Mouse (Mus musculus) cerebellum, postnatal 10 days (tissue): ENCODE measurements around the gene Pak1ip1.
"Not testable (repeated sequence)": the region's sequence is repeated elsewhere in the genome, so short reads cannot be mapped to it uniquely, and the experiment has no call there.

Experiments used
- DNase-seq, 2 experiments: peaks; one replicate each; pipeline ENCODE4 v3.0.0; 2021; ENCODE audit warnings: mixed read lengths in 2 of 2

Pak1ip1 gene

DNA sequence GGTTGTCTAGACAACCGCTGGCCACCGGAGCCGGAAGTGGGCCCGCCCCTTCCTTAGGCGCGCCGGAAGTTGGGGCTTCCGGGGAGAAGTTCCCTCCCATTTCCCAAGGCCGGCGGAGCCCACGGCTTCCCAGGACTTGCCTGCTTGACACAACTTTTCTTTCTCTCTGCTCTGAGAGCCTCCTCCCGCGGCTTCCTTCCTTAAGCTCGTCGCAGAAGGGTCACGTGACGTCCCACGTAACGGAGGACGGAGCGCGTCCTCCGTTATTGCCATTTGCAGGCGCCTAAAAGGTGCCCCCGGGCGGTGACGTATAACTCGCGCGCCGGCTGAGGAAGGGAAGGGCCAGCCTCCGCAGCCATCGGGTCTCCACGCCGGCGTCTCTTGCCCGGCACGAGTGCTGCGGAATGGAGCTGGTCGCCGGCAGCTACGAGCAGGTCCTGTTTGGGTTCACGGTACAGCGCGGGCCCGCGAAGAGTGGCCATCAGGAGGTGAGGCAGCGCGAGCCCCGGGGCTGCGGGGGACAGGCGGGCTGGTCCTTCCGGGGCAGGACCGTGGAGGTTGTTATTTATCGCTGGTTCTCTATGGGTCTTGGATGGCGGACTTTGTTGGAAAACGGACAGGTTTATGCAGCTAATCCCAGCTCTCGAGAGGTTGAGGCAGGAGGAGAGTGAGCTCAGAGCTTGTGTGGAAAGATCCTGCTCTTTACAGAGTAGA is at the start of gene Pak1ip1:
Gene Pak1ip1, plus strand, starts transcription at position 98 of the 714 bp plus-strand sequence.
- DNase-seq, result peak; percentile 97

DNA sequence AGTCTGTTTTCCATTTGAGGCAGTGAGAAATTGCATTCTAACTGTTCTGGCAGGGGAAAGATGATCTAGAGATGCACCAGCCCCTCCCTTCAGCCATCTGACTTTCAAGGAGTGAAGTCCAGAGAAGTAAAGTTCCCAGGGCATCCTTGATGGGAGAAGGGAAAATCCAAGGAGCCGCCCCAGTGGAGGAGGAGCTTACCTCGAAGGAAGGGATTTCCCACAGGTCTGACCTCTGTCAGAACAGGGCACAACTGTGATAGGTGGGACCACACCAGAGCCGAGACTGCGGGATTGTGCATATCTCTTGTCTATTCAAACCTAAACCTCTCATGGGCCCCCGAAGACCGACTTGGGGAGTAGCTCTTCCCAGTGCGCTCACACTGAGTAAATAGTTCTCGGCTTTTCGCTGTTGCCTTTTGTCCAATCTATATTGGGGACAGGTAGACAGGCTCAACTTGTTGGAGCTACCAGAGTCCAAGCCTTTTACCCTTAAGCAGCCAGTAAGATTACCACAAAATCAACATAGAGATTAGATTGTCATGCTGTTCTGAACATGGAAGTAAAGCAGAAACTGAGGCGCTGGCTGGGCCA is 49.3 kb upstream of the Pak1ip1 start:
- no peak for DNase-seq

DNA sequence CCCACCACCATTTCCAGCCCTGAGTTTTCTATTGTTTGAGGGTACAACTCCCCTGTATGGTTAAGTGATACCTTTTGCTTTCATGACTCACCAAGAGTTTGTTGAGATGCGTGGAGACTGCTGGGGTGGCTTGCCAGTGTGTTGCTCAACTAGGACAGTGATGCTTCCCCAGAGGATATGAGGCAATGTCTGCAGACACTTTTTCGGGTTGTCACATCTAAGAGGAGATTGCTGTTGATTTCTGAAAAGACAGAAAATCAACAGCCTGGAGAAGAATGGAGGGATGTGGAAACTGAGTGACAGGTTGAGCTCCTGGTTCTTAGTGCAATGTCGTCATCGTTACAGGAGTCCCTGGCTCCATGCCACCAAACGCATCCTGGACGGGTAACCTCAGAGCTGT is 47.6 kb upstream of the Pak1ip1 start:
- DNase-seq, result peak; percentile 14 to 23

DNA sequence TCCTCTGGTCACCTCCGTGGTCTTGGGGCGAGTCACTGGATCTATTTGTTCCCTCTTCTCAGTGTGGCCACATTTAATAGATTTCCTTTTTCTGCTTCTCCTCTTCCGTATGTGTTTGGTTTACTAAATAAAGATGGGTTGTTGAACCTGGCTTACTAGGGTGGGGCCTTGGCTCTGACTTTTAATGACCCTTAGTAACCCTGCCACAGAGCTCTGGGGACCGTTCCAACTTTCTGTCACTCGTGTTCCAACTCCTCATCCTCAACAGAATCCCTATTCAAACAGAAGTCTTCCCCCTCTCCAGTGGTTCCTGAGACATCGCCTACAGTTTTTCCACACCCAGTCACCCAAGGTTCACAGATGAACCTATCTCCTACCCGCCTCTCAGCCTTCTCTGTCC is 45.0 kb upstream of the Pak1ip1 start:
- DNase-seq, result no peak

DNA sequence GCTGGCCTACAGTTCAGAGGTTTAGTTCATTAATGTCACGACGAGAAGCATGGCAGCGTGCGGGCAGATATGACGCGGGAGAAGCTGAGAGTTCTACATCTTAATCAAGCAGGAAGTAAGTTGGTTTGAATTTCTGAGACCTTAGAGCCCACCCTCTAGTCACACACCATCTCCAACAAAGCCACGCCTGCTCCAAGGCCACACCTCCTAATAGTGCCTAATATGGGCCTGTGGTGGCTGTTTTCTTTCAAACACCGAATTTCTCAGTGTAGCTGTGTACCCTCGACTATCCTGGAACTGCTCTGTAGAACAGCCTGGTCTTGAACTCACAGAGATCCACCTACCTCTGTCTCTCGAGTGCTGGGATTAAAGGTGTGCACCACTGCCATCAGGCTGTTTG is 33.2 kb upstream of the Pak1ip1 start:
- no peak for DNase-seq

DNA sequence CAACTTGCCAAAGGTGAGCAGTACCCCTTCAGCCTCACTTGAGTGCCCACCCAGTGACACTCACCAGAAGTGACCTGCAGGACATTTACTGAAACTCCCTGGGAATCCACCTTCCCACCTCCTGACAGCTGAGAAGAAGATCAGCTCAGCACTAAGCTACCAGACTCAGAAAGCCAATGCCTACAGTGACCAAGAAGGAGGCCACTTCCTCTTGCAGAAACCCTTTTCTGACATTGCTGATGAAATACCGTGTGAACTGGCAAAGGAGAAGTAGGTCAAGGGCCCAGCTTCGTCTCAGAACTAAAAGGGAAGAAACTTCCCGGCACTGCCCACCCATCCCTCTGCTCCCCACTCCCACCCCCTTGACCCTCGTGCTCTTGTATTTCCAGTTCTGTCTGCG is 32.3 kb upstream of the Pak1ip1 start:
- no peak for DNase-seq

DNA sequence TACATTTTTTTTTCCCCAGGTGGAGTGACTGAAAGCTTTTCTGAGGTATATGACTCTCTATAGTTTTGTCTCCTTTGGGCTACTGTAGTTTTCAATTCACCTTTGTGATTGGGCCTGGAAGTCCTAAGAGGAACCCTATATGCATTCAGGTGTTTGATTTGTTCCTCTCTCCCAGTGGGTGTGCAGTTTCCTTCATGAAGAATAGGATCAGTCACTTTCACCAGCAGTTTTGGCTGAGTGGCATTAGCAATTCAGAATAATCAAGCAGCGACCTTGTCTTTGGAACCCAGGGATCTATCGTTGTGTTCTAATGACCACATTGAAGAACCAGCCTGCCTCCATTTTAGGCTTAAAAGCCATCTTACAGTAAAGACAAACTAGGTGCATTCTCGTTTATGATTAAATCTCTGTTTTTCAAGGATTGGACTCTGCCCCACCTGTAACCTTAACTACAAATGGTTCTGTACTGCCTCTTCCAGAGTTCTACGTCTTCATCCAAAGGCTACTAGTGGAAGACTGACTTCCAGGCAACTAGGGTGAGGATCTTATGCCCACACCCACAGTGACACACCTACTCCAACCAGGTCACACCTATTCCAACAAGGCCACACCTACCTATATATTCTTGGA is 30.9 kb upstream of the Pak1ip1 start:
- DNase-seq, result no peak

DNA sequence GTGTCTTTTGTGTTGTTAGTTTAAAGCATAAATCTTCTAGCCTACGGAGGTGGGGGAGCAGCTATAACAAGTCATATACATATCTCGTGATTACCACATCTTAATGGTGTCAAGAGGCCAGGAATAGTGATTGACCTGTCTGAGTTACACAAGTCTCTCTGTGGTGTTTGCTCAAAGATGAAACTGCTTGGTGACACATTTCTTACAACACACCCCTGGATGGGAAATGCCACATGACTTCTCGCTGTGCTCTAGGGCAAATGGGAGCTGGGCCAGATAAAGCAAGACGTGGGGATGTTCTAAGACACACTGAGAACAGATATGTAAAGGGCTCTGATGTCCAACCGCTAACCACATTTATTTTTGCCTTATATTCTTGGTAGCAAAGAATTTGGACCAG is 29.6 kb upstream of the Pak1ip1 start:
- no peak for DNase-seq

DNA sequence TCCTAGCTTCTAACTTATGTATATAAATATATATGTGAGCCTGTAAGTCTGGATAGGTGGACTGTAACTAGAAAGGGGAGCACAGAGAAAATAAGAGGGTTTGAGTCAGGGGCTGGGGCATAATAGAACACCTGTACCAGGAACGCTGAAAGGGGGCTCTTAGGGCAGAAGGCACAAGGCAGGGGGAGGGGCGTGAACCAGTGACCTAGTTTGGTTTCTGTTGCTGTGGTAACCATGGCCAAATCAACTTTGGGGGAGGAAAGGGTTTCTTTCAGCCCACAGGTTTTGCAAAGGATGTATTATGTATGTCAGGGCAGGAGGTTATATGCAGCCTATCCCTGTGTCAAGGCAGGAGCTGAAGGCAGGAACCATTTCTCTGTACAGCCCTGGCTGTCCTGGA is 29.0 kb upstream of the Pak1ip1 start:
- no peak for DNase-seq

DNA sequence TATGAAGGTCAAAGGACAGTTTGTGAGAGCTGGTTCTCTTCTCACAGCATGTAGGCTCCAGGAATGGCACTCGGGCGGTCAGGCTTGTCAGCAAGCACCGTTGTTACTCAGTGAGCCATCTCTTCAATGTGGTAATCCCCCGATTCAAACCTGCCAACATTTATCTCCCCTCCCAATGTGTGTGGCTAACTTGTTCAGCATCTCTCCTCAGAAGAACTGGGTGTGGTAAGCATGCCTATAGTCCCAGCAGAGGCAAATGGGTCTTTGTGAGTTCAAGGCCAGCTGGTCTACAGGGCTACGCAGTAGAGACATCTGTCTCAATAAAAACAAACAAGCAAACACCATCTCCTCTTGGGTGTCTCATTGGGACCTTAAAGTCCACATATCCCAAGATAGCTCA is 27.8 kb upstream of the Pak1ip1 start:
- DNase-seq, result no peak

DNA sequence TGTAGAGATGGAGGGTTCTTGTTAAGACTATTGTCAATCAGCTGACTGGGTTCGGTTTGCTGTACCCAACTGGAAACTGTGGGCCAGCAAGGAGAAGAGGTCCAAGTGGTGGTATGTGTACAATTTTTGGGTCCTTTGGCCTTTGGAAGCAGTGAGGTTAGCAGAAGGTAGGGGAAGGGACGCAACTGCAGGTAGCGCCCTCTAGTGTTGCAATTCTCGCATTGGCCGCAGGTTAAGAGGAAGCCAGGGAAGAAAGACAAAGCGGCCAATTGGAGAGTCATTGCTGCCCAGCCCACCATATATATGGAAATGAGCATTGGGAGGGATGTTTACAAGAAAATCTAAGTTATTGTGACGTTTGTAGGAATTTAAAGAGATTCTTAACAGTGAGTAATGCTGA is 23.2 kb upstream of the Pak1ip1 start:
- DNase-seq, result peak; percentile 54 to 65

DNA sequence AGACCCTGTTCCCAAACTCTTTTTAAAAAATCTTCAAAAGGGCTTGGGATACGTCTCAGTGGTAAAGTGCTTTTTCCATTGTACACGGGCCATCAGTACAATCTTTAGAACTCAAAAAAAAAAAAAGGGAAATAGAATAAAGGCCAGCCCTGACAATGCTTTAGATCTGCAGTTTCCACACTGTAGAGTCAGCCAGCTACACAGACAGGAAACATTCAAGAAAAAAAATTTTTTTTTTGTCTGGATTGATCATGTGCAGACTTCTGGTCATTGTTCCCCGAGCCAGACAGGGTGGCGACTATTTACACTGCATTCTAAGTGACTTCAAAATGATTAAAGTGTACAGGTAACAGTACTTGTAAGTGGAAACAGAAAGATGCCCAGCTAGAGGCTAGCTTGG is 22.2 kb upstream of the Pak1ip1 start:
- no peak for DNase-seq

DNA sequence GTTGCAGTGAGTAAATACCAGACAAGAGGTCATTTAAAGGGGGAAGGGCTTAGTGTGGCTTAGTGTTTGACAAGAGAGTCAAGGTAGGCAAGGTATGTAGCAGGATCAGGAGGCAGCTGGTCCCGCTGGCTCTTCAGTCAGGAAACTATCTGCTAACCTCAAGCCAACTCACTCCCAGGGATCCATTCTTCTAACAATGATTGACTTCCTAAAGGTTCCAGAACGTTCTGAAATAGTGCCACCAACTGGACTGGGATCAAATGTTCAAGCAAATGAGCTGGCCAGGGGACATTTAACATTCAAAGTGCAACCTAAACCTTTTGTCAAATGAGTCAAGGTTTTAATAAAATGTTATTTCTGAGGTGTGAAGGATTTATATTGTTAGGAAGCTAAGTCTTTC is 21.5 kb upstream of the Pak1ip1 start:
- DNase-seq, result no peak

DNA sequence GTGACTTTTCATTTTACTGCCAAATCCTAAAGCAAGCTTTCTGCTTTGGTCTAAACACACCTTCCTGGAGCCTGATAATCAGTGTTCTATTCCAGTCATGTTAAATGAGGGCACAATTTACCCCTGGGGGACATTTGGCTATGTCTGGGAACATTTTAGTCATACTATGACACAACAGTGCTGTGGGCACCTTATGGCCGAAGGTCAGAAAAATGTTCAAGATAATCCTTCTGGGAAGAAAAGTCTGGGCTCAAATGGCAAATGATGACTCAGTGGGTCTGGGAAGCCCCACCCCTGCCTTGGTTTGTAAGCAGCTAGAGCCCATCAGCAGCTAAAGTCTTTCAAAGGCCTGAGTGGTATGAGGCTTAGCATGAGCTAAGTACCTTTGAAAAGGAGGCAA is 18.1 kb upstream of the Pak1ip1 start:
- no peak for DNase-seq

DNA sequence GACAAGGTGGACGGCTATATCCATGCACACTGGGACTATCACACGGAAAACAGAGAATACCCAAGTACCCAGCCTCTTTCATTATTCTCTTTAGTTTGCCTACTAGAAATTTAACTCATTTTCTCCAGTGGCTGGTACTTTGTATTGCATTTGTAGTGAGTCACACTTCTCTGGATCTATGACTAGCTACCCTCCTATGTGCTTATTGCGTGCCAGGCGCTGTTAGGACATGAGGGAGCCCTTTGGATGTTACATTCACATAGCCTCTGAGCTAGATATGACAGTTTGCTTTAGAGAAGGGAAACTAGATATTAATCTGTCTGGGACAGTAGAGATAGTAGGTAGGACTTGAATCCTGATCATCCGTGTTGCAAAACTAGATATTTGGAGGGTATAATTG is 14.7 kb upstream of the Pak1ip1 start:
- DNase-seq, result no peak

DNA sequence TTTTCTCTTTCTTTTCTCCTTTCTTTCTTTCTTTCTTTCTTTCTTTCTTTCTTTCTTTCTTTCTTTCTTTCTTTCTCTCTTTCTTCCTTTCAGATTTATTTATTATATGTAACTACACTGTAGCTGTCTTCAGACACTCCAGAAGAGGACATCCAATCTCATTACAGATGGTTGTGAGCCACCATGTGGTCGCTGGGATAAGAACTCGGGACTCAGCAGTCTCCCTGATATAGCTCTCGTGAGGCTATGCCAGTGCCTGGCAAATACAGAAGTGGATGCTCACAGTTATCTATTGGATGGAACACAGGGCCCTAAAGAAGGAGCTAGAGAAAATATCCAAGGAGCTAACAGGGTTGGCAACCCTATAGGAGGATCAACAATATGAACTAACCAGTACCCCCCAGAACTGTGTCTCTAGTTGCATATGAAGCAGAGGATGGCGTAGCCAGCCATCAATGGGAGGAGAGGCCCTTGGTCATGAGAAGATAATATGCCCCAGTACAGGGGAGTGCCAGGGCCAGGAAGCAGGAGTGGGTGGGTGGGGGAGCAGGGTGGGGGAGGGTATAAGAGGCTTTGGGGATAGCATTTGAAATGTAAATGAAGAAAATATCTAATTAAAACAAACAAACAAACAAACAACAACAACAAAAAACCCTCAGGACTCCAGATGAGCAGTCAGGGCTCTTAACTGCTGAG is 13.1 kb upstream of the Pak1ip1 start:
- not testable (repeated sequence) for DNase-seq

DNA sequence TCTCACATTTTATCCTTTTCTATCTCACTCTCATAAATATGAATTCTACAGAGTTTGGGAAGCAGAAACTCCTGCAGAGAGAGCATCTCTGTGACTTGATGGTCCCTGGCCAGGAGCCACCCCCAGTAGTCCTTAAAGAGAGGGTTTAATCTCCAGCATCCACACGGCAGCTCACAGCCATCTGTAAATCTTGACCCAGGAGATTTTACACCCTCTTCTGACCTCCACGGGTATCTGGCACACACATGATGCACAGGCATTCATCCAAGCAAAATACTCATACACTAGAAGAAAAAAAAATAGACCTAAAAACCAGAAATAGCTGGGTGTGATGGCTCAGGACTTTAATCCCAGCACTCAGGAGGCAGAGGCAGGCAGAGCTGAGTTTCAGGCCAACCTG is 12.4 kb upstream of the Pak1ip1 start:
- DNase-seq, result no peak

DNA sequence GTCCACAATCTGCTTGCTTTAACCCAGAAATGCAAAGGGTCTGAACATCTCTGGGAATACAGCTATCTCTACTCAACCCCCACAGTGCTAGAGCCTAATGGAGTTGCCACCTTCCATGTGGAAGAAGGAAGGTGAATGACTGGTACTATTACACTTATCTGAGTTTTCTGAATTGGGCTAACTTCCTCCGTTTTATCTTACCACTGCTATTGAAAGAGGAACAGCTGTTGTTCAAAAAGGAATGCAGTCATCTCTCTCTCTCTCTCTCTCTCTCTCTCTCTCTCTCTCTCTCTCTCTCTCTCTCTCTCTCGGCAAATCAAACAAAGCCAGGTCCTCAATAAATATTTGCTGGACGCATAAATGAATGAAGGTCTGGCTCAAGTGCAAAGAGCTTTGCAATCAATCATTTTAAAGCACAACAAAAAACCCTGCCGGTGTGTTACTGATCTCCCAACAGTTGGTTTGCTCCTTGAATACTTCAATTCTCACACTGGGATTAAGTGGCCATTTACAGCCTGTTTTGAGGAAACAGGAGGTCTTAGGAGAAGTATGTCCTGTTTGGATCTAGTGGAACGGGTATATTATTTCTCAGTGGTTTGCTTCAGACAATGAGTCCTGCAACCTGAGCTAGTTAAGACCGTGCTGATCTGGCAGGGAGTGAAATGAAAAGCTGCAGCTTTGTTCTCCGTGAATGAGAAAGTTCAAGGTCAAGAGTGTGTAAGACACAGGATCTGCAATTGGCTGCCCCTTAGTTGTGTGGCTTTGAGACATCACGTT is 6.1 kb upstream of the Pak1ip1 start:
- DNase-seq, result no peak

DNA sequence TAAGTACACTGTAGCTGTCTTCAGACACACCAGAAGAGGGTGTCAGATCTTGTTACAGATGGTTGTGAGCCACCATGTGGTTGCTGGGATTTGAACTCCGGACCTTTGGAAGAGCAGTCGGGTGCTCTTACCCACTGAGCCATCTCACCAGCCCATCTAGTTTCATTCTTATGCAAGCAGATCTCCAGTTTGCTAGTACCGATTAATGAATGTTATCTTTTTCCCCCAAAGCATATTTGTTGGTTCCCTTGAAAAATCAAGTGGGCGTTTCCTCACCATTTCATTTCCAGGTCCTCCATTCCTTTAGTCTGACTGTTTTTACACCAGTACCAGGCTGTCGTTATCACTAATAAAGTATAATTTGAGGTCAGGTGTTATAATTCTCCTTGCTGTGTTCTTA is 2.3 kb upstream of the Pak1ip1 start:
- DNase-seq, result not testable (repeated sequence)

DNA sequence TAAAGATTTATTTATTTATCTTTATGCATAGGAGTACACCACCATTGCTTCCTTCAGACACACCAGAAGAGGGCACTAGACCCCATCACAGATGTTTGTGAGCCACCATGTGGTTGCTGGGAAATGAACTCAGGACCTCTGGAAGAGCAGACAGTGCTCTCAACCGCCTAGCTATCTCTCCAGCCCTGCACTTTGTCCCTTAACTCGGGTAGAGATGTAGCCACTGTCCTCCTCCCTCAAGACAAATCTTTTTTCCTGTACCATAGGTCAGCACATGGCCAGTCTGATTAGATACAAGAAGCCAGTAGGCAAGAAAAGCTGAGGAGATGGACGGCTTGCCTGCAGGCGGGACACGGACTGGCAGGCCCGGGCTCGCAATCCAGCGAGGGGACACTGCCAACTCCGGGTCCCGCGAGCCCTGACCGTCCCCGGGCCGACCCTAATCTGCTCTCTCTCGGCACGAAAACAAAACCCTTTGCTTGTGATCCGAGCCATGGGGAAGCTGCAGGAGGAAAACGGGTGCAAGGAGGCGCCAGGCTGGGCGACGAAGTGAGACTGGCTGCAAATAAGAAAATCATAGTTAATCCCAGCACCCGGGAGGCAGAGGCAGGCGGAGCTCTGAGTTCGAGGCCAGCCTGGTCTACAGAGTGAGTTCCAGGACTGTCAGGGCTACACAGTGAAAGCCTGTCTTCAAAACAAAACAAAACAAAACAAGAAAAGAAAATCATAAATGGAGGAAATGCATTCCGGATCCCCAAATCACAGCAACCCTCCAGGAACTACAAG is 490 bp upstream of the Pak1ip1 start:
- peak; percentile 66 to 75 for DNase-seq

DNA sequence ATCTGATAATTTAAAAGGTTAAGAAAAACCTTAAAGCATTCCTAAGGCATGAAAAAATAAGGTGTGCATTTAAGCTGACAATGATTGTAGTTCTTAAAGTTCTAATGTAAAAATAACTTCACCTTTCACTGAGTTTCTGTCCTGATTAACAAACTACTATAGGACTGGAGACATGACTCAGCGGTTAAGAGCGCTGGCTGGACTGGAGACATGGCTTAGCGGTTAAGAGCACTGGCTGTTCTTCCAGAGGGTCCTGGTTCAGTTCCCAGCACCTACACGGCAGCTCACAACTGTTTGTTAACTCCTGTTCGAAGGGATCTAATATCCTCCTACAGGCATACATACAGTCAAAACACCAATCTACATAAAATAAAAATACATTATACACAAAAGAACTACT is 1.2 kb downstream of the Pak1ip1 start:
- DNase-seq, result no peak

DNA sequence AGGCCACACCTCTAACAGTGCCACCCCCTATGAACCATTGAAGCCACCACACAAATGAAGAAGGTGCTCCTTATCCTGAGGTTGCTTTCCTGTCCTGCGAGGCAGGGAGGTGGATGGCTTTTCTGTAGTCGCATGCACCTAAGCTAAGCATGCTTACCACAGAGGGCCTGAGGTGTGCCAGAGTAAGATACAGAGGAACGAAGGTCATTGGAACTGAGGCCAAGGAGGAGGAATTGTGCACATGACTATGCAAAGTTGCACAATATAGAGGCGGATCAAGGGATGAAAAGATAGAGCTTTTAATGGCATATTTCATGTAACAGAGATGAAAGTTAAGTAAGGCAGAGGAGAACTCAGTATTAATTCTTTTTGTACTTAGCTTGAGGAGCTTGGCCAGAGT is 5.4 kb downstream of the Pak1ip1 start:
- no peak for DNase-seq
